Mouse (Mus musculus) brain, embryonic 14.5 days (tissue): ENCODE measurements around the gene Calhm3.

ENCODE experiments used
- CTCF ChIP-seq: fragments of 200-500 bp; IDR thresholded peaks from 2 replicates; pipeline ENCODE4 v1.5.1; 2012; ENCODE audit warnings: inconsistent platforms, mild to moderate bottlenecking, moderate library complexity, borderline replicate concordance; ENCODE audit not compliant: insufficient read depth, insufficient read length; ENCODE audit errors: extremely low read depth
- POLR2A ChIP-seq: fragments of 200-500 bp; IDR thresholded peaks from 2 replicates; pipeline ENCODE4 v1.6.1; 2012; ENCODE audit warnings: mild to moderate bottlenecking, inconsistent platforms, borderline replicate concordance; ENCODE audit not compliant: poor library complexity, insufficient read depth, insufficient read length, severe bottlenecking; ENCODE audit errors: extremely low read depth

- TF ChIP-seq CTCF (no peak), POLR2A (no peak)
Measured at GRCm38 (mm10) chr19:47135568-47135967, 22.0 kb downstream of the Calhm3 start.
